Mouse (Mus musculus) neutrophil, adult 83 days (primary cell): ENCODE results near the gene Gm10184. TPM values are rescaled to one million over a fixed set of nuclear protein-coding genes. Genes with fewer than 3 reads are reported as not detected.

Experiments
- total RNA-seq, 2 experiments: library from RNA; stranded (reverse); gene quantifications; one replicate each; pipeline ENCODE4 v1.2.4; 2023

Gm10184 gene
- total RNA-seq = 10 to 100 TPM; 25.2 to 34.5 TPM

DNA sequence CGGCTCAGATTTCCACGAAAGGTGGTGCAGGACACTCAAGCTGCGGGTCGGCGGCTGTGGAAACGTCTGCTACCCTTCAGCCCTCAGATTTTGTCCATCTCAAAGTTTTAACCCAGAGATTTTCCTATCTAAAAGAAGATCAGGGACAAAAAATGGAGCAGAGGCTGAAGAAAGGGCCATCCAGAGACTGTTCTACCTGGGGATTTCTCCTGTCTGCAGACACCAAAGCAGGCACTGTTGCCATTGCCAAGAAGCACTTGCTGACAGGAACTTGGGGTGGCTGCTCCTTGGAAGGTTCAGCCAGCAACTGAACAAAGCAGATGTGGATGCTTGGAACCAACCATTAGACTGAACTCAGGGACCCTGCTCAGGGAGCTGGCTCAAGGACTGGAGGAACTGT is at the start of gene Gm10184:
Gene Gm10184 (minus strand): TSS at position 101 of the 400 bp plus-strand sequence.

